Mouse (Mus musculus): Measurements from ENCODE around the gene Csf3. TPM values are rescaled to one million over a fixed set of nuclear protein-coding genes. Genes with fewer than 3 reads are reported as not detected.

Csf3 gene
- total and polyA plus RNA-seq, 3 experiments, result 0.18 TPM; not detected in 2

DNA sequence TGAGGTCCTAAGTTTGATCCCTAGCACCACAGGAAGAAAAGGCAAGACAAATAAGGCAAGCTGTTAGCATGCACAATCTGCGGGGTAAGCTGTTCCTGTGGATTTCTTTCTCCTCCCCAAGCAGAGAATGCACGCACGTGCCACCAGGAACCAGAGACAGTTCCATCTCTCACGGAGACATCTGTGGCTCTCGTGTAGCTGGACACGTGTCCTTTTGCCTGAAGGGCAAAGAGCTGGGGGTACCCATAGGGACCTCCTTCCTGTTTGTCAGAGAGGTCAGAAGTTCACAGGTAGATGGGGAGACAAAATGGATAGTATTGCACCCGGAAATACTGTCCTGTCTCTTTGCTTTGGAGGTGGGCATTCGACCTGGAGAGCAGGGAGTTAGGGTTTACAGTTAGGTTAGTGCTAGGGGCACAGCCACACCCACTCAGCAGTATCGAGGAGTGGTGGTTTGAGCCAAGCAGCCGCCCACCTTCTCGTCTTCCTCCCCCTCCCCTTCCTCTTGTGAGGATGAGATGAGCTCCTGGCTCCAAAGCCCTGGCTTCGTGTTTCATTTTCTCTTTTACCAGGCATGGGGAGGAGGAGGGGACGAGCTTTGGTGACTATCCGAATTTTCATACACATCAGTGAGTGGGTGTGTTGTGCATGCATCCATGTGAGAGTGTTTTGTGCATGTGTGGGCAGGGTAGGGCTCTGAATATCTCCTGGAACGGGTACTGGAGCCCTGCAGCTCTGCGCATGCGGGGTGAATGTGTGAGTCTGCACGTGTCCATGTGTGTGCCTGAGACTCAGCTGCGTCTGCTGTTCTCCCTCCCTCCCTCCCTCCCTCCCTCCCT is 46.0 kb downstream of the Csf3 start (continued):
- no peak for TF ChIP-seq ZC3H11A (IDR thresholded peaks at IDR 0.05; ENCODE audit: low read depth, low read length)
- no peak for TF ChIP-seq MAFK (IDR thresholded peaks at IDR 0.05; ENCODE audit: borderline replicate concordance, low read depth, low read length)
- TF ChIP-seq BHLHE40 (IDR thresholded peaks at IDR 0.05; ENCODE audit: borderline replicate concordance, low read depth, low read length), result peak; percentile 96
- peak; percentile 89 for TF ChIP-seq NRF1 (IDR thresholded peaks at IDR 0.05; ENCODE audit: insufficient read depth, low read depth, low read length, poor library complexity, severe bottlenecking)
- no peak for TF ChIP-seq GATA1 (IDR thresholded peaks at IDR 0.05; ENCODE audit: low read depth, low read length)
- peak; percentile 96 for TF ChIP-seq MYC (IDR thresholded peaks at IDR 0.05; ENCODE audit: low read depth, low read length)
- no peak for TF ChIP-seq POLR2AphosphoS5 (IDR thresholded peaks at IDR 0.05; ENCODE audit: borderline replicate concordance, low read depth, low read length)
- peak; percentile 39 for TF ChIP-seq NELFE (IDR thresholded peaks at IDR 0.05; ENCODE audit: low read depth, low read length)
- no peak for TF ChIP-seq CTCF (IDR thresholded peaks at IDR 0.05 in 2 of 3, conservative IDR thresholded peaks at IDR 0.05 in 1 of 3; ENCODE audit: control insufficient read depth in 1 of 3, insufficient read depth in 1 of 3, low read depth in 2 of 3, low read length in 3 of 3, poor library complexity in 1 of 3, severe bottlenecking in 1 of 3)
- 0 out of 2 replicates have a peak, but pooled peaks have one; percentile 11 for TF ChIP-seq MEF2A (IDR thresholded peaks at IDR 0.05; ENCODE audit: extremely low read depth, insufficient replicate concordance, low read depth, low read length, poor library complexity, severe bottlenecking)
- peak; percentile 75; the same call in 1 of the 2 replicates for TF ChIP-seq MAZ (IDR thresholded peaks at IDR 0.05; ENCODE audit: low read depth, low read length)
- TF ChIP-seq KAT2A (conservative IDR thresholded peaks at IDR 0.05; ENCODE audit: low read depth, low read length), result no peak
- TF ChIP-seq MXI1 (IDR thresholded peaks at IDR 0.05; ENCODE audit: low read depth, low read length), result peak; percentile 95
- peak; percentile 97 for TF ChIP-seq MAX (IDR thresholded peaks at IDR 0.05; ENCODE audit: low read length)

- H3K9ac ChIP-seq (ENCODE audit: control insufficient read depth, low read depth, low read length, poor library complexity, severe bottlenecking), result peak overlapping the region; percentile 52
- peaks cover 42 to 55% of the 10 kb centered on the region in 2 experiments for H3K4me1 ChIP-seq (ENCODE audit: control insufficient read depth in 1 of 2, insufficient read depth in 2 of 2, low read length in 2 of 2)
- H3K27me3 ChIP-seq (ENCODE audit: control insufficient read depth in 1 of 2, insufficient read depth in 2 of 2, low read length in 2 of 2), result no peaks in the 10 kb centered on the region
Observed at GRCm38 (mm10) chr11:98747804-98748505, 46.9 kb downstream of the Csf3 start.

More at GRCm38 (mm10) chr11:98747804-98748505, 46.9 kb downstream of the Csf3 start:
- Histone ChIP-seq H3K79me2 (ENCODE audit: control insufficient read depth, insufficient read depth, low read length, poor library complexity) (peaks cover 6% of the 10 kb centered on the region), H3K27ac (ENCODE audit: control insufficient read depth, low read depth, low read length) (peak overlapping the region; percentile 72), H3K9me3 (replicated peaks; ENCODE audit: insufficient read depth, low read length) (no peaks in the 10 kb centered on the region), H3K4me3 (ENCODE audit: control insufficient read depth in 1 of 2, insufficient read depth in 1 of 2, low read depth in 2 of 2, low read length in 2 of 2) (peak overlapping the region; percentile 11 to 41; a peak in 3 of 4 replicates), H3K36me3 (ENCODE audit: control insufficient read depth in 1 of 2, insufficient read depth in 2 of 2, low read length in 2 of 2) (peaks cover 0 to 39% of the 10 kb centered on the region in 2 experiments; a peak in 2 of 4 replicates)
- peak; percentile 54 for DNase-seq (ENCODE audit: low read depth, low spot score)
- TF ChIP-seq USF2 (IDR thresholded peaks at IDR 0.05; ENCODE audit: borderline replicate concordance in 1 of 2, insufficient read depth in 1 of 2, low read depth in 1 of 2, low read length in 2 of 2) (no peak), USF1 (IDR thresholded peaks at IDR 0.05; ENCODE audit: low read depth, low read length) (peak; percentile 34; the same call in 1 of the 2 replicates)

Measured in MEL (cell line).